Mouse (Mus musculus) spleen, adult 2 months (tissue): ENCODE measurements around the gene Zdhhc19. TPM values are rescaled to one million over a fixed set of nuclear protein-coding genes. Genes with fewer than 3 reads are reported as not detected.

Source experiments
- DNase-seq, 2 experiments: peaks; one replicate each; pipeline versions ENCODE4 v3.0.0 to v3.0.0-alpha.2; 2012 to 2021; ENCODE audit warnings: low spot score in 2 of 2, low read depth in 1 of 2
- H3K27ac ChIP-seq: fragments of 200-500 bp; 2 replicates; pipeline ENCODE4 v1.5.1; 2012; ENCODE audit warnings: low read length, inconsistent platforms; ENCODE audit not compliant: insufficient read depth
- H3K27me3 ChIP-seq: fragments of 200-500 bp; 2 replicates; pipeline ENCODE4 v1.6.1; 2012; ENCODE audit warnings: mild to moderate bottlenecking, moderate library complexity, low read length, inconsistent platforms; ENCODE audit not compliant: control insufficient read depth, insufficient read depth
- H3K36me3 ChIP-seq: fragments of 200-500 bp; 2 replicates; pipeline ENCODE4 v1.6.1; 2012; ENCODE audit warnings: mild to moderate bottlenecking, low read length, inconsistent platforms; ENCODE audit not compliant: control insufficient read depth, insufficient read depth
- H3K4me1 ChIP-seq: fragments of 200-500 bp; 2 replicates; pipeline ENCODE4 v1.6.1; 2011; ENCODE audit warnings: inconsistent platforms; ENCODE audit not compliant: control insufficient read depth, insufficient read depth, insufficient read length
- H3K4me3 ChIP-seq: fragments of 200-500 bp; 2 replicates; pipeline ENCODE4 v1.5.1; 2011; ENCODE audit warnings: mild to moderate bottlenecking, inconsistent platforms; ENCODE audit not compliant: insufficient read depth, insufficient read length; ENCODE audit errors: extremely low read depth
- CTCF ChIP-seq: fragments of 200-500 bp; IDR thresholded peaks from 2 replicates; pipeline ENCODE4 v1.5.1; 2011; ENCODE audit warnings: mild to moderate bottlenecking, inconsistent platforms; ENCODE audit not compliant: insufficient read depth, insufficient read length, insufficient replicate concordance; ENCODE audit errors: extremely low read depth
- POLR2A ChIP-seq: fragments of 200-500 bp; IDR thresholded peaks from 2 replicates; pipeline ENCODE4 v1.6.1; 2011; ENCODE audit warnings: low read depth, low read length, inconsistent platforms
- WGBS: fragments of 180-500 bp; shearing (Covaris S2); methylation state at CpG from one replicate; pipeline ENCODE4 v1.1.7; 2018; 5-methylcytosine and 5-hydroxymethylcytosine counted together
- polyA plus RNA-seq: library from polyadenylated mRNA; depleted of rRNA; stranded (reverse); fragments of >200 nt; gene quantifications from 2 replicates; pipeline ENCODE4 v1.2.3, GENCODE M21; 2012

Gene Zdhhc19
- polyA plus RNA-seq, 1 experiment, result not detected

DNA sequence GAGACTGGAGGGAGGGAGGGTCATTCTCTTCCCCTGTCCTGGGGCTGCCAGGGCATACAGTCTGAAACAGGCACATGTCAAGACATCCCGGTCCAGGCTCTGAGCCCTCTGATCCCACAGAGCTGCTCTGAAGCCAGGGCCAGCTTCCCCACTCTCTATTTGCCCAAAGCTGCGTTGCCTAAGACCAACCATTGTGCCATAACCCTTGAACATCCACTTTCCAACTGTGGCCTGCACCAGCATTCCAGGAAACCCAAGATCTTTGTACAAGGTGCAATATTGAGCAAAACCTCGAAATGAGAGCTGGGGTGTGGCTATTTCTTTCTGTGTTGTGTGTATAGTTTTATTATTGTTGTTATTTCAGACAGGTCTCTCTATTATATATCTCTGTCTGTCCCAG, 59.5 kb downstream of the Zdhhc19 start:
- no peak overlapping the region for H3K27ac ChIP-seq
- H3K36me3 ChIP-seq, result no peaks in the 10 kb centered on the region
- no peak overlapping the region for H3K4me3 ChIP-seq
- H3K4me1 ChIP-seq, result no peaks in the 10 kb centered on the region
- no peak for TF ChIP-seq POLR2A
- TF ChIP-seq CTCF, result no peak
- no peak for DNase-seq
- no peaks in the 10 kb centered on the region for H3K27me3 ChIP-seq
- 79% methylated on average over 3 of the region's 3 CpGs for WGBS

DNA sequence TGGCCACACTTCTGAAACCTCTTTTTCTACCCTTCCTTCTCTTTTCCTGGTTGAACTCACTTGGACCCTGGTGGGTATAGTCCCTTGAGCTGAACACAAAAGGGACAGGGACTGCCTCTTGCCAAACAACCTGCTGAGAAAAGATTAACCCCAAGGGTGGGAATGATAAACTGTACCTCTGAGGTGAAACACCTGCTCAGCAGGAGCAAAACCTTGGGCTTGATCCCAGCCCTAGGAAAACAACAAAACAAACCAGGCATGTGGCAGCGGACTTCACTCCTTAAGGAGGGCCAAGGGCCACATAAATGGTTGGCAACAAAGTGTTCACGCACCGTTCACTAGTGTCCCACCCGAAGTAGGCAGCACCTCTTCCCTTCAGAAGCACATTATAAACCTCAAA, 63.4 kb downstream of the Zdhhc19 start:
- Histone ChIP-seq H3K36me3 (no peaks in the 10 kb centered on the region), H3K4me1 (no peaks in the 10 kb centered on the region), H3K27me3 (no peaks in the 10 kb centered on the region), H3K27ac (no peak overlapping the region), H3K4me3 (no peak overlapping the region)
- DNase-seq, result no peak
- WGBS, result 87% methylated on average over 4 of the region's 4 CpGs
- TF ChIP-seq POLR2A (no peak), CTCF (no peak)

DNA sequence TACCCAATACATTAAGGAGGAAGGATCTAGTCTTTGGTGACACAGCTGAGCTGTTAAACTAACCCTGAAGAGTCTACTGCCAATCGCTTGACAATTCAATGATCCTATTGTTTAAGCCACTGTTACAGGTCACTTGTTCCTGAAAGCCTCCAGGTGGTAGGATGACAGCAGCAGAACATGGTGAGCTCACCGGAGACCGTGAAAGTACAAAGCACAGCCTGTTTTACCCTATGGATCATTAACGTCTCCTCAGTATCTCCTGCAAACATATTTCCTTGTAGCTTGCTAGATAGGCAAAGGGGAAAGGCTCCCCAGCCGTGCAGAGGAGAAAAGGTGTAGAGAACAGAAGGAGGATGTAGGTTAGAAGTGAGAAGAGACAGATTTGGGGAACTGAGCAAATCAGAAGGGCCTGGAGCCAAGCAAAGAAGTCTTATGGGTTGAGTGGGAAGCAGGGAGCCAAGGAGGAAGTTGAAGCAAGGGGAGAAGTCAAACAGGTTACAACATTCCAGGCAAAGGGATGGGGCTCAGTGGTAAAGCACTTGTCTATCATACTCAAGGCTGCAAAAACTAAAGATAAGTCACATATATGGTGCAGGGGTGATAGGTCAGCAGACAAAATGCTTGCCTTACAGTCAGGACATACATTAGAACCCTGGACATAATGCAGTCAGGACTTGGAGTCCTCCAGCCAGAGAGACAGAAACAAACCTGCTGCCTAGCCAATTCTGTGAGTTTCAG, 67.2 kb downstream of the Zdhhc19 start:
- no peak for TF ChIP-seq POLR2A
- TF ChIP-seq CTCF, result no peak
- 86% methylated on average over 5 of the region's 5 CpGs for WGBS
- Histone ChIP-seq H3K27me3 (no peaks in the 10 kb centered on the region), H3K4me3 (no peak overlapping the region), H3K27ac (no peak overlapping the region), H3K4me1 (no peaks in the 10 kb centered on the region), H3K36me3 (no peaks in the 10 kb centered on the region)
- no peak for DNase-seq

GRCm38 (mm10) chr16:32567282-32567681, 71.2 kb downstream of the Zdhhc19 start:
- Histone ChIP-seq H3K27me3 (no peaks in the 10 kb centered on the region), H3K36me3 (no peaks in the 10 kb centered on the region), H3K4me3 (no peak overlapping the region), H3K27ac (no peak overlapping the region), H3K4me1 (no peaks in the 10 kb centered on the region; the same call in 1 of the 2 replicates)
- no peak for DNase-seq
- WGBS, result 21% methylated on average over 4 of the region's 4 CpGs
- TF ChIP-seq CTCF (no peak), POLR2A (no peak)

GRCm38 (mm10) chr16:32568401-32568800, 72.3 kb downstream of the Zdhhc19 start:
- WGBS, result 90% methylated on average over 6 of the region's 6 CpGs
- no peak for TF ChIP-seq CTCF
- no peaks in the 10 kb centered on the region; the same call in none of the 2 replicates for H3K4me1 ChIP-seq
- H3K36me3 ChIP-seq, result no peaks in the 10 kb centered on the region
- no peak overlapping the region for H3K27ac ChIP-seq
- H3K27me3 ChIP-seq, result no peaks in the 10 kb centered on the region
- DNase-seq, result no peak
- H3K4me3 ChIP-seq, result no peak overlapping the region

DNA sequence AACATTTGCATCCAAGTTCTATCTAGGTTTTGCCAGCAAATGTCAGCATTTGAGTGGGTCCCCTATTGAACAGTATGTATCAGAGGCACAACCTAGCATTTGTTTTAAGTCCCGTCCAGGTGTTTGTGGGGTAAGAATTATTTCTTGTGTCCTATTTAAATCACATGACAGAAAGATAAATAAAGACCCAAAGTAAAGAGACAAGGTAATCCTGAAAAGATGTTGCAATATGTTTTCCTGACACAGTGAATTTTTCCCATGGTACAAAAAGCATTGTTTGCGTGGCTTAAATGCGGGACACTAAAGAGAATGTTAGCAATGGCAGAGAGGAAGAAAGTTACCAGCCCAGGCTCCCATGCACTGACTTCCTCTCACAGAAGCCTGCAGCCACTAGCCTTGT, 74.0 kb downstream of the Zdhhc19 start:
- WGBS, result 84% methylated on average over 3 of the region's 3 CpGs

DNA sequence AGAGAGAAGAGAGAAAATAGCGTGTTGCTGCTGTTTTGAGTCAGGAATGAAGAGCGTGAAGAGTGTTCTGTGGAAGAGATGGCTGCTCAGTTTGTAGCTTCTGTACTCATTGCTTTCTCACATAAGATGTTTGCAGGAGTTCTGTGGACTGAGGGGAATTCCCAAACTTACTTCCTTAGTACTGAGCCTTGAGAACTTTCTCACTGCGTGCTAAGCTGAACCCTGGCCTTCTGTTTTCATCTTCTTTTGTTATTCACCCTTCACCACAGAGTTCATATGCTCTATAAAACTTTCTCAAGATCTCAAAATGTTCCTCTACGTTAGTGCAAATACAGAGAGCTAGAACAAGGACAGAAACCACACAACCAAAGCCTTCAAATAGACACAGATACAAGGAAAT, 76.5 kb downstream of the Zdhhc19 start:
- Histone ChIP-seq H3K27ac (no peak overlapping the region), H3K4me1 (no peaks in the 10 kb centered on the region; the same call in none of the 2 replicates), H3K27me3 (no peaks in the 10 kb centered on the region), H3K36me3 (no peaks in the 10 kb centered on the region), H3K4me3 (no peak overlapping the region)
- TF ChIP-seq POLR2A, result no peak
- no peak for TF ChIP-seq CTCF
- 63% methylated on average over 4 of the region's 4 CpGs for WGBS
- DNase-seq, result no peak

More for the DNA sequence above, 74.0 kb downstream of the Zdhhc19 start:
- Histone ChIP-seq H3K4me3 (no peak overlapping the region), H3K27ac (no peak overlapping the region), H3K4me1 (no peaks in the 10 kb centered on the region; the same call in none of the 2 replicates), H3K27me3 (no peaks in the 10 kb centered on the region), H3K36me3 (no peaks in the 10 kb centered on the region)
- no peak for TF ChIP-seq POLR2A
- no peak for DNase-seq
